Mouse (Mus musculus) urinary bladder, adult 18-20 months (tissue): ENCODE results near the gene Mgme1.

Experiments used
- DNase-seq, 2 experiments: peaks; one replicate each; pipeline ENCODE4 v3.0.0; 2022; ENCODE audit warnings: low spot score in 2 of 2, mixed read lengths in 2 of 2

Mgme1 gene

DNA sequence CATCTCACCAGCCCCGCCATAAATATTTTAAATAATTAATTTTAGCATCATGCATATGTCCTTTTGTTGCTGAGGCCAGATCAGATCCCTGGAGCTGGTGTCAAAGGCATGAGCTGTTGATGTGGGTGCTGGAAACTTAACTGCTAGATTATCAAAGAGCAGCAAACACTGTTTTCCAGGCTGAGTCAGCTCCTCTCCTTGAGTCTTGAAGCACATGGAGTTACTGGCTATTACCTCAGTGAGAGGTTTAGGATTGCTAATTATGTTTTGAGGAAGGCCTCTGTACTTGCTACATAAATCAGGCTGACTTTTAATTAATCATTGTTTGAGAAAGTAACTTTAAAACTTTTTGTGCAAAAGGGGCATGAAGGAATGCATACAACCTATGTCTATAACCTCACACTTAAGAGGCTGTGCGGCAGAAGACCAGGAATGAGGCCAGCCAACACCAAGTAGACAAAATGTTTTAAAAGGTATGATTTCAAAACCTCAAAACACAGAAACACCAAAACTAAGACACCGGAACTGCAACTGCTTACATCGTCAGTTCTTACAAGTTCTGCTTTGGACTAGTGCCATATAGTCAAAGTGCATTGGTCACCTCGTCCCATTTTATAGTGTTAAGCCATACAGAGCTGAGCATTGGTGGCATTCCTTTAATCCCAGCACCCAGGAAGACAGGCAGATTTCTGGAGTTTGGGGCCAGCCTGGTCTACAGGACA is 5.9 kb upstream of the Mgme1 start:
- no peak for DNase-seq

DNA sequence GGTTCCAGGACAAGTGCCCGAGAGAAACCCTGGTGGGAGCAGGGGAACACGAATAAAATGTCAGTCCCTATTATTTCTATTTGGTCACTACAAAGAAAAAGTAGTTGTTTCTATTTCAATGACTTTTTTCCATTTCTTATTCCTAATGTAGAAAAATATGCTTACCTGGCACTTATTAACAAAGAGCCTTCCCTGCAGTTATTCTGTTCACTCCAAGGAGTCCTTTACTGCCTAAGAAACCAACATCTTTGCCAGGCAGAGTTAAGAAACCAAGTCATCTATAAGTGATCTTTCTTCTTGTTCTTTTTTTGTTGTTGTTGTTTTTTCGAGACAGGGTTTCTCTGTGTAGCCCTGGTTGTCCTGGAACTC is 5.4 kb upstream of the Mgme1 start:
- DNase-seq, result no peak

DNA sequence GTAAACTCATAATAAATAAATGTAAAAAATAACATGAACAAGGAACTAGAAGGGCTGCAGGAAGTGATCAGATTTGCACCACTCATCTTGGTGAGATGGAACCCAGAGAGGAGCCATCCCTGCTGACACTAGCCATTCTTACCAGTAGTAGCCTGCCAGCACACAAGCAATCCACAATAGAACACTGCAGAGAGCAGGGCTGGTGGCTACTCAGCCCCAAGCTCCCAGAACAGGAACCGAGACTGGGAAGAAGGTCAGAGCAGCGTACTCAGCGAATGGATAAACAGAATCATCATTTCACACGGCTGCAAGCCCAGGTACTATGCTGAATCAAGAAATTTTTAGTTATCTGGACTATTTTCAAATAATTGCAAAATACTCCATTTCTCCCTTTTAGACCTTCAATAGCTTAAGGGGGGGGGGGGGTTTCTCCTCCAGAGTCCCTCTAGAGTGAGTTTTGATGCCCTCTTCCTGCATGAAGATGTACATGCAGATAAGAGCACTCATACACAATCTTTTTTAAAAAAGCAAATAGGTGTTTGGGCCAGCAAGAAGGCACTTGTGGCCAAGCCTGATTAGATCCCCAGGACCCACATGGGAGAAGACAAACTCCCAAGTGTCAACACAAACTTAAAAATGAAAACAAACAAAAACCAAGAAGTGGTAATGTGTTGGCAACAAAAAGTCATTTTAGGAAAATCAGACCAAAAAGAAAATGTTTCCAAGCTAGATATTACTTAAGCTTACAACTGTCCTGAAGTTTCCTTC is 4.4 kb upstream of the Mgme1 start:
- no peak for DNase-seq

DNA sequence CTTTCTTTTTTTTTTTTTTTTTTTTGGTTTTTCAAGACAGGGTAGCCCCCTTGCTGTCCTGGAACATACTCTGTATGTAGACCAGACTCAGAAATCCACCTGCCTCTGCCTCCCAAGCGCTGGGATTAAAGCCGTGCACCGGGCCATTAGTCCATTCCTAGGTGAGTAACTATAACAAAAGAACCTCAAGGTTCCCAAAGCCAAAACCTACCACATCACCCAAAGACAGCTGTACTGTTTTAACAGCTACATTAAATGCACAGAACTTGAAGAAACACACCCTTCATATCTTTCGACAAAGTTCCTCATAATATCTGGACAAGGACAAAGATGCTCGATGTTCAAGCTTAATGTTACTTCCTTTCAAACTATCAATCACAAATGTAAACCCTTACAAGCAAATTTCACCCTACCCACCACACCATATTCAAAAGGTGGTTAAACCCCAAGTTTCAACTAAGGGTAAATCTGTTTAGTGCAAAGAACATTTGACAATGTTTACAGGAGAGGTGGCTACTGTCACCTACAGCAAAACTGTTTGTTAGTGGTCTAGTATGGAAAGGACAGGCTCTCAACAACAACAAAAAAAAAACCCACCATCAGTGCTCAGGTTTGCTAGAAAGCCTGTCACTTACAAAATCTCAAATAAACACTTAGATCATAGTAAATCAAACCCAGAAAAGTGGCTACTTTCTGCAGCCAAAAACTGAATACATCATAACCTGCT is 3.3 kb upstream of the Mgme1 start:
- no peak for DNase-seq

DNA sequence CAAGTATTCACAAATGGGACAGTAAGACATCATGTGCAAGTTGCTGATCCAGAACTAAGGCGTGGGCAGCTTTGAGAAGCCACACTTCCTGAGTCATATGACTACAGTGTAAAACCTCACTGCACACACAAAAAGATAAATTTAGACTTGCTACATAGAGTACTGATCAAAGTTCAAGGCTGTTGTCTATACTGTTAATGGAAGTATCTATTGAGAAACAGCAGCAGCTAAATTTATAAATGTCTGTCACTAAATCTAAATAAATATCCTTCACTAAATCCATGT is 2.8 kb upstream of the Mgme1 start:
- no peak for DNase-seq

DNA sequence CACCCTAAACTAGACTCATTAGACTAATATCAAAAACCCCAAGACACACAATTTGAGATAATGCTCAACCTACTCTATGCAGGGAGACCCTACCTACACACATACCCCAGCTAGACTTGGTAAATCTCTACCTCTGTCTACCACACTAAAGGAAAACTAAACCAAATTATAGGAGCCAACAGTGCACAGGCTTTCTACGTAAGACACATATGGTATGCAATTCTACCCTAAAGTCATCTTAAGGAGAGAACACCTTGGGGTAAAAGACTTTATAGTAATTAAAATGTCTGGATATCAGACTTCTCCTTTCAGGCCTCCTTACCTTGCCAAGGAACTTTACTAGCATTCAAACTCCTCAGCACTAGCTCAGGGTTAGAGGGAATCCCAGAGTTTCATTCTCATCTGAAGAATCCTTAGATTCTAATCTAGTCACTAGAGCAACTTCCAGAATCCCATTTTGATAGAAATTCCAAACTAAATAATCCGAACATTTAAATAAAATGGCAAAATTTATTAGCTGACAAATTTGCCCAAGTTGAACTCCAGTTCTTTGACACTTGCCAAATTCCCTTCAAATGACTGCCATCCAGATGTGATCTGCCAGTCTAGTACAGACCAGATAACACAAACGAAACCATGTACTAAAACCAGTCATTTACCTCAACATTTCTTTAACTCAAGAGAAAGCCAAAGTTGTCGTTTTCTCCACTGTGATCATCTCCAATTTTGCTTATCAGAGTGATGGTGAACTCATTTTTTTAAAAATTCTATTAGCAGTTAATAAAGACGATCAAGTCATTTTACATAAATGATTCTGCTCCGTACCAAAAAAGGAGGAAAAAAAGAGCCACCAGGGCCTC is 1.8 kb upstream of the Mgme1 start:
- DNase-seq, result no peak

DNA sequence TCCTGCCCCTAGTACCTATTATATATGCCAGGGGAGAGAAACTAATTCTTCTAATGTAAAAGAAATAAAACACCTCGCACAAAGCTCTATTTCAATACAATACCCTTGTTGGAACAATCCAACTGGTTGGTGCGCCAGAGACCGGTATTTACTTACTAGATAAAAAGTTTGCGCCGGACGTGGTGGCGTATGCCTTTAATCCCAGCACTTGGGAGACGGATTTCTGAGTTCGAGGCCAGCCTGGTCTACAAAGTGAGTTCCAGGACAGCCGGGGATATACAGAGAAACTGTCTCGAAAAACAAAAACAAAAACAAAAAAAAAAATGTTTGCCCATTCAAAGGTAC is 1.2 kb upstream of the Mgme1 start:
- no peak for DNase-seq

DNA sequence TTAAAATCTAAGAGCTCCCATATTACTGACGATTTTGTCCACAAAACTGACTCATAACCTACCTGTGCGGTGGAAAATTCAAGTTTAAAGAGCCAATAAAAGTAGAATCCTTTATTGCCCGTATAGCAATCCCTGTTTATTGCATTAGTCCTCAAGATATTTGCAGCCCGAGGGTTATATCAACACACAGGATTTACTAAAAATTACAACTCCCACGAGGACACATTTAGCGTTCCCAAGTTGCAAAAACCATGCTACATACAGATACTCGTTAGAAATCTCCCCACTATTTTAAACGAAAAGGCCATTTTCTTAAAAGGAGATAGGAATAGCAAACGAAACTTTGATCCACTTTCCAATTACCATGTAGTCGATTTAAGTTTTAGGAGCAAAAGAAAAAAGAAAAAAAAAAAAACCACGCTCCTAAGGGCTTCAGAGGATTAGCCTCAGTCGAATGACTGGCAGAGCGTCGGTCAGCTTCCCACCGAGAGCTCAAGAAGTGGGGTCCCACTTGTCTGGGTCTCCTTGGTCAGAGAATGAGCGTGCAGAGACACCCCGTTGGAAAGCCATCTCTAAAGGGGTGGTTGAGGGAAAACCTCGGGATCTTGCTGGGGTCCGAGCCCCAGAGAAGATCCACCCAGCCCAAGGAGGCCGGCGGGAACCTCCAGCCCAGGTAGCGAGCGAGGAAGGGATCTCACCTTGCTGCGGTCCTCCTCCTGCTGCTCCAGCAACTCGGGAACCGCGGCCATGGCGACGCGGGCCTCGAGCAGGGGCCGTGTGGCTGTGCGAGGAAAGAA is 586 bp upstream of the Mgme1 start:
- DNase-seq, result no peak

DNA sequence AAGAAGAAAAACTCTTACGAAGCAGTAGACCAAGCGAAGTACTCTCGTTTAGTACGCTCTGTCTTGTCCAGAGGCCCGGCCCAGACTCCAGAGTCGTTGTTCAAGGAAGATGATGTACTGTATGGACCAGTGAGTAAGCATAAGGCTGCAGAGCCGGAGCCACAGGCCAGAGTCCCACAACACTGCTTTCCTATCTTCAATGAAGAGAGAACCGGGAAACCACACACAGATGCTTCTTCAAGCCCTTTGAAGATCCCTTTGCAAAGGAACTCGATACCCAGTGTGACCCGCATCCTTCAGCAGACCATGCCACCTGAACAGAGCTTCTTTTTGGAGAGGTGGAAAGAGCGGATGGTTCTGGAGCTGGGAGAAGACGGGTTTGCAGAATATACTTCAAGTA is 1.6 kb downstream of the Mgme1 start:
- DNase-seq, result no peak

DNA sequence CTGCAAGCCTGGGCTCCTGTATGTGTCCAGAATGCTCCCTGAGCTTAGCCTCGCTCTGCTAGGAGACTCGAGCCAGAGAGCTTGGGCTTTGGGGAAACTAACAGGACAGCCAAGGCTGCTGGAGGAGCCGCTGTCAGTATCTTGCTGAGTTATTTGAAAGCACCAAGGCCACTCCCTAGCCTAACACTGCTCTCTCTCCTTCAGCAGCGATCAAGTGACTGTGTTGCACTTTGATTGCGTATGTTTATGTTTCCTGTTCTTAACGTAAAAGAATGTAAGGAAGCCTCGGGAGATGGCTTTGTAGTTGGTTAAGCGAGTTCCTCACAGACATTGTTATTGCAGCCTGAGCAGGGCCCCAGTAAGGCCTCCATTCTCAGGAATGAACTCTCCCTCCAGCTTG is 4.3 kb downstream of the Mgme1 start:
- no peak for DNase-seq

DNA sequence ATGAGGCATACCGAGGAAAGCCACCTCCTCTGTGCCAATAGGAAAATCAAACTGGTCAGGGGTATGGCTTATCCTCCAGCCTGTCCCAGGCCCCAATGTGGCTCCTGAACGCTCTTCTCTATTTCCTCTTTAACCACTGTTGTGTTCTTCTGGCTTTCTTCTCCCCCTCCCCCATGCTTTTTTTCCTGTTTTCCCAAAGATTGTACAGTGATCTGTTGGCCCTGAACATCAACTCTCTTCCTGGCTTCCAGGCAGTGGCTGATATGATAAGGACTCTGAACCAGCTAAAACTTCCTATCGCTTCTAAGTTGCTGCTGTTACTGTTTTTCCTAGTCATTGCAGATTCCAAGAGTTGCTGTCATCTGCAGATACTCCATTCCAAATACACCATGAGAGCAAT is 6.4 kb downstream of the Mgme1 start:
- DNase-seq, result no peak

DNA sequence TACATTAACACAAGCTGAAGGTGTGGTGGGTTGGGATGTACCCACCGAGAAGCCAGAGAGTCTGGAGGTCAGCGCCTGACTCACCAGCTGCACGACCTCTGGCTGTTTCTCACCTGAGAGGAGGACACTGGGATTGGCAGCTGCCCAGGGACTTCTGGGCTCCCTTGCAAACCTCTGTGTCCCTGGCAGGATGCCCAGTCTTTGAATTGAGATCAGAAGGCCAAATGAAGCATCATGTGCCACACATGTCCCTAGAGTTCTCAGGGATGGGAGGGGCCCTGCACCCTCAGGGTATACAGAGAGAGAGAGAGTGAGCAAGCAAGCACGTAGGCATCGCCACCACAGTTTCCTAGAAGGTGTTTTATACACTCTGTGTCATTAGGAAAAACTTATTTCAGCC is 9.3 kb downstream of the Mgme1 start:
- DNase-seq, result no peak

DNA sequence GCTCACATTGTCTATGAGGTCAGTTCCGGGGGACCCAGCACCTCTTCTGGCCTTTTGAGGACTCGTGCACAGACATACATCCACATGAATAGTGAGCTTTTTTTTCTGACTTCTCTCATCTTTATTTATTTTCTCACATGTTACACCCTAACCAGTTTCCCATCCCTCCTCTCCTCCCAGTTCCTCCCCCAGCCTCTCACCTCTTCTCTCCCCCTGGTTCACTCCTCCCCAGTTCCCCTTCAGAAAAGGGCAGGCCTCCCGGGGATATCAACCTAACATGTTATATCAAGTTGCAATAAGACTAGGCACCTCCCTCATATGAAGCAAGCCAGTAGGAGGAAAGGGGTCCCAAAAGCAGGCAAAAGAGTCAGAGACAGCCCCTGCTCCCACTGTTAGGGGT is 10.1 kb downstream of the Mgme1 start:
- DNase-seq, result no peak

DNA sequence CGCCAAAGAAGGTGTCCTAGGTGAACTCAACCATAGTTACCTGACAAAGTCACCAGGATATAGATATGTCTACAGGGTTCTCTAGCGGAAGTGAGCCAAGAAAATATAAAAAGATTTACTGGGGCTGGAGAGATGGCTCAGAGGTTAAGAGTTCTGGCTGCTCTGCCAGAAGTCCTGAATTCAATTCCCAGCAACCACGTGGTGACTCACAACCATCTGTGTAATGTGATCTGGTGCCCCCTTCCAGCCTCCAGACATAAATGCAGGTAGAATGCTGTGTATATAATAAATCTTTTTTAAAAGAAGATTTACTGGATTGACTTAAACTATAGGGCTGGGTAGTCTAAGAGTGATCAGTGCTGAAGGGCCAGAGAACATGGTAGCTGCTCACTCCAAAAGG is 11.0 kb downstream of the Mgme1 start:
- DNase-seq, result no peak

DNA sequence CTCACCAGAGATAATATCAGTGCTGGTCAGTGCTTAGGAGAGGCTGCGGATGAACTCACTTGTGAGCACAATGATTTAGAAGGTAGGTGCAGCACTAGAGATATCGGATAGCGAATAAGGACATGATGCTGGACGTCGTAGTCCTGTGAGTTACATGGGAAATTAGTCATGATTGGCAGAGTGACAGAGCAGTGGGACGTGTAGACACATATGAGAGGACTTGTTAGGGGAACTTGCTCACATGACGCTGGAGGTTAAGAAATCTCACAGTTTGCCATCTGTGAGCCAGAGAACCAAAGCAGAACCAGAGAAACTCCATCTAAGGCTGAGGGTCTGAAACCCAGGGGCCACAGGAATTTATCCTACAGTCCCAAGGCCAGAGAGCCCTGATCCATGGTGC is 19.9 kb downstream of the Mgme1 start:
- DNase-seq, result no peak

DNA sequence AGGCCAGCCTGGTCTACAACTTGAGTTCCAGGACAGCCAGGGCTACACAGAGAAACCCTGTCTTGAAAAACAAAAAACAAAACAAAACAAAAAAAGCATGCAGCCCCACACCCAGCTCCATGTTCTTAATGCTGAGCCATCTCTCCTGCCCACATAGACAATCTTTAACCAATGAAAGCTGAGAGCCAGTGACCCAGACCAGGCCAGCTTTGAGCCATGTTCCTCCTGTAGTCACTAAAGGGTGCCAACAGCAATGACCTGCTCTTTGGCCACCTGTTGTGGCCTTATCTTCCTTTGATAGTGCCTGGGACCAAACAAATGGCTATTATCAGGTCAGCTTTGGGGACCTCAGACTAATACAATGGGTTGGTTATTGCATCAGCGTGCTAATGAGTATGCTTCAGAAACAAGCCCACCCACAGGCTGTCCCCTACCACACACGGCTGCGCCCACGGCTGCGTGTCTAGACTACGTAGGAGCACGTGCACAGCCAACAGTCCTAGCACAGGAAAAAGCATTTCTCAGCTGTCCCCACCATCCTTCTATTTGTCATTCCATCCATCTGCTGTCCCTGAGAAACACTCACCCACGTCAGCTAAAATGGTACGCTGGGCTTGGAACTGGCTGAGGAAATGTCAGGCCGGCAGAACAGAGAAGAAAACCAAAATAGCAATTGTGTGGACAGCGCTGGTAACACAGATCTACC is 21.3 kb downstream of the Mgme1 start:
- DNase-seq, result no peak

DNA sequence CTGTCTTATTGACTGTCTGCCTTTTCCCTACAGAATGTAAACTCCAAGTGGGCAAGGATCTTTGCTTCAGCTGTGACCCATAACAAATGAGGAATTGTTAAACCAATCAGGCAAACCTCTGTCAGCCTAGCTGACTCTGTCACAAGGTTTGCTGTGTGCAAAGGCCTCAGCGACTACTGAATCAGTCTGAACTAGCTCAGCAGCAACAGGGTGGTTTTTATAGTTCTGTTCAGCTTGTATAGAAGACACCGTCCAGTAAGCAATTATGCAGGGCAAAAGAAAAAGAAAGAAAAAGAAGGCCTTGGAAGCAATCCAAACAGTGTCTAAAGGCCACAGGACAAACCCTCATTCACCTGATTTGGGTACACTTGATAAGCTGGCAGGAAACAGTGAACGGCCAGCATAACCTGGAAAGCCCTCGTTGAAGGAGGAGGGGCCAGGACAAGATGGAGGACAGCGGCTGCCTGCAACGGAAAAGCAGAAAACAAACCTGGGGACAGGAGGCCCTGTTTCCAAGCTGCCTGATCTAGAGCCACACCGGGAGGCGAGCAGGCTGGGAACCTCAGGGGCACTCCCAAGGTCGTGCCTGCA is 24.8 kb downstream of the Mgme1 start:
- DNase-seq, result no peak

DNA sequence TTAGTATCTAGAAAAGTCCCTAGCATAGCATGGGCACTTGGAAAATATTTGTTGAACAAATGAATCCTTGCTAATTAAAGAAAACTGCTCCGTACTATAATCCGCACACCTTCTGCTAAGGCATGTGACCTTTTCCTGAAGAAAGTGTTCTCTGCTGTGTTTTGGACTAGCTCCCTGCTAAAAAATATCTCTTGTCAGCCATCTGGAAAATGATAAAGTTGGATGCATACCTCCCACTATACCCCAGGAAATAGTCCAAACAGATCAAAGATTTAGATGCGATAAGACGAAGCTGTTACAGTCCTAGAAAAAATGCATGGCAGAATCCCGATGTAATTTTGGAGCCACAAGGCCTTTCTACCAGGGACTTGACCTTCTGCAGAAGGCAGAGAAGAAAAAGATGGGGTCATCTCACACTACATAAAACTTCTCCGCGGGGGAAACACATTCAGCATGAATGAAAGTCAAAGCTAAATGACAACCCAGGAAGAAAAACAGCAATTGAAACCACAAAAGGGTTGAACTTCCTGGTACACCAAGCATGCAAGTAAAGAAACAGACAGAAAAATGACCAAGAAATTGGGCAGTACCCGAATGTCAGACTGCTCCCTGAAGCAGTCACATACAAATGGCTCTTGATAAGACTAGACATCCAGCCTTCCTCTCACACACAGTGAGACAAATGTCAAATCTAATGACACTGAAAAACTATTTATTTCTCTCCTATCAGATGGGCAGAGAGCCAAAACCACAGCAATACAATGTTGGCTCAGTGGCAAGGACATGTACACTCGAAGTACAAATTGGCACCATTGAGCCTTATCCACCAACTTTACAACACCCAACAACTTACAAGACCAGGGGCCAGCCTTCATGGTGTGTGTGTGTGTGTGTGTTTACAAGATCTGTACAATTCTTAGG is 29.5 kb downstream of the Mgme1 start:
- peak; percentile 8 for DNase-seq

DNA sequence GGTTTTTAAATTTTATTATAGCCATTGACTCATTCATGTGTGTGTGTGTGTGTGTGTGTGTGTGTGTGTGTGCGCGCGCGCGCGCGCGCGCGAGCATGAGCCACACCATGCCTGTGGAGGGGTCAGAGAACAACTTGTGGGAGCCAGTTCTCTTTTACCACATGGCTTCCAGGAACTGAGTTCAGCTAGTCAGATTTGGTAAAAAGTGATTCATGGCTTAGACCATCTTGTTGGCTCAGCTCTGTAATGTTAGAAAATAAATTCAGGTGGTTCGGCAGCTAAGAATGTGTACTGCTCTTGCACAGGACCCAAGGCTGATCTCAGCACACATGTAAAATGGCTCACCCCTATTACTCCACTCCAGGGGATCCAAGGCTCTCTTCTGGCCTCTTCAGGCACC is 30.6 kb downstream of the Mgme1 start:
- DNase-seq, result no peak
